Mouse (Mus musculus) heart, postnatal 0 days (tissue): ENCODE data around the gene Pcbp2. TPM values are rescaled to one million over a fixed set of nuclear protein-coding genes. Genes with fewer than 3 reads are reported as not detected.

Experiments
- ATAC-seq: fragments of 200-750 bp; cut with Nextera tagmentation; 2 replicates; pipeline ENCODE4 v1.8.0; 2017; ENCODE audit warnings: low read depth, moderate number of reproducible peaks, moderate library complexity; ENCODE audit not compliant: insufficient read depth
- DNase-seq: peaks from one replicate; pipeline ENCODE4 v3.0.0-alpha.2; 2016; ENCODE audit warnings: low spot score
- H3K27ac ChIP-seq: fragments of 300-500 bp; sonication (generic); 2 replicates; pipeline ENCODE4 v1.5.1; 2014; ENCODE audit warnings: low read depth, mild to moderate bottlenecking
- H3K27me3 ChIP-seq: fragments of 300-500 bp; sonication (generic); 2 replicates; pipeline ENCODE4 v1.6.1; 2014; ENCODE audit warnings: low read length, mixed read lengths; ENCODE audit not compliant: control insufficient read depth, insufficient read depth
- H3K36me3 ChIP-seq: fragments of 300-500 bp; sonication (generic); replicated peaks from 2 replicates; pipeline ENCODE4 v1.6.1; 2014; ENCODE audit warnings: low read length, mixed read lengths; ENCODE audit not compliant: control insufficient read depth, insufficient read depth
- H3K4me1 ChIP-seq: fragments of 300-500 bp; sonication (generic); 2 replicates; pipeline ENCODE4 v1.6.1; 2014; ENCODE audit warnings: antibody characterized with exemption; ENCODE audit not compliant: control insufficient read depth, insufficient read depth
- H3K4me2 ChIP-seq: fragments of 300-500 bp; sonication (generic); 2 replicates; pipeline ENCODE4 v1.6.1; 2014; ENCODE audit warnings: low read depth, mild to moderate bottlenecking, low read length, moderate library complexity
- H3K4me3 ChIP-seq: fragments of 300-500 bp; sonication (generic); 2 replicates; pipeline ENCODE4 v1.5.1; 2014; ENCODE audit warnings: low read depth, low read length
- H3K9ac ChIP-seq: fragments of 300-500 bp; sonication (generic); replicated peaks from 2 replicates; pipeline ENCODE4 v1.6.1; 2014; ENCODE audit warnings: low read depth, low read length, mixed read lengths
- H3K9me3 ChIP-seq: fragments of 300-500 bp; sonication (generic); replicated peaks from 2 replicates; pipeline ENCODE4 v1.6.1; 2016; ENCODE audit warnings: low read length; ENCODE audit not compliant: control insufficient read depth
- CTCF ChIP-seq: IDR thresholded peaks from 2 replicates; pipeline ENCODE4 v1.5.1; 2016; ENCODE audit warnings: antibody characterized with exemption, control low read depth, low read depth
- EP300 ChIP-seq: IDR thresholded peaks from 2 replicates; pipeline ENCODE4 v1.6.1; 2016; ENCODE audit warnings: antibody characterized with exemption, low read depth
- WGBS: fragments of 180-500 bp; shearing (Covaris S2); extraction: QIAGEN DNeasy Blood & Tissue Kit; methylation state at CpG from one replicate; pipeline ENCODE4 v1.1.7; 2014; 5-methylcytosine and 5-hydroxymethylcytosine counted together
- polyA plus RNA-seq: library from polyadenylated mRNA; unstranded; fragments of >200 nt; fragmentation: Nextera tagmentation; extraction: Ambion mirVana; gene quantifications from 2 replicates; pipeline ENCODE4 v1.2.1, GENCODE M21; 2015
- total RNA-seq: library from RNA; depleted of rRNA; stranded (reverse); fragments of >200 nt; gene quantifications from 2 replicates; pipeline ENCODE4 v1.2.3, GENCODE M21; 2014; ENCODE audit warnings: low replicate concordance

The Pcbp2 gene
- total and polyA plus RNA-seq, 2 experiments from 2014 or later, result 118 to 221 TPM

GRCm38 (mm10) chr15:102530566-102530965 lies 60.2 kb downstream of the Pcbp2 start:
- ATAC-seq, result no peak
- Histone ChIP-seq H3K4me1 (no peaks in the 10 kb centered on the region), H3K9ac (no peak overlapping the region), H3K36me3 (peaks cover 89% of the 10 kb centered on the region), H3K27me3 (no peaks in the 10 kb centered on the region), H3K4me2 (no peak overlapping the region), H3K27ac (no peak overlapping the region), H3K9me3 (no peaks in the 10 kb centered on the region), H3K4me3 (no peak overlapping the region)
- no peak for DNase-seq
- no peak for TF ChIP-seq EP300
- WGBS, result 75% methylated on average over 4 of the region's 4 CpGs

- Histone ChIP-seq H3K4me2 (no peak overlapping the region), H3K27me3 (no peaks in the 10 kb centered on the region), H3K9me3 (no peaks in the 10 kb centered on the region), H3K27ac (no peak overlapping the region), H3K9ac (no peak overlapping the region), H3K36me3 (peaks cover 89% of the 10 kb centered on the region), H3K4me3 (no peak overlapping the region), H3K4me1 (no peaks in the 10 kb centered on the region)
- no peak for DNase-seq
- WGBS, result 86% methylated on average over 4 of the region's 4 CpGs
- TF ChIP-seq CTCF (no peak), EP300 (no peak)
- ATAC-seq, result no peak
These were observed 61.2 kb downstream of the Pcbp2 start for GRCm38 (mm10) chr15:102531586-102531985.

DNA sequence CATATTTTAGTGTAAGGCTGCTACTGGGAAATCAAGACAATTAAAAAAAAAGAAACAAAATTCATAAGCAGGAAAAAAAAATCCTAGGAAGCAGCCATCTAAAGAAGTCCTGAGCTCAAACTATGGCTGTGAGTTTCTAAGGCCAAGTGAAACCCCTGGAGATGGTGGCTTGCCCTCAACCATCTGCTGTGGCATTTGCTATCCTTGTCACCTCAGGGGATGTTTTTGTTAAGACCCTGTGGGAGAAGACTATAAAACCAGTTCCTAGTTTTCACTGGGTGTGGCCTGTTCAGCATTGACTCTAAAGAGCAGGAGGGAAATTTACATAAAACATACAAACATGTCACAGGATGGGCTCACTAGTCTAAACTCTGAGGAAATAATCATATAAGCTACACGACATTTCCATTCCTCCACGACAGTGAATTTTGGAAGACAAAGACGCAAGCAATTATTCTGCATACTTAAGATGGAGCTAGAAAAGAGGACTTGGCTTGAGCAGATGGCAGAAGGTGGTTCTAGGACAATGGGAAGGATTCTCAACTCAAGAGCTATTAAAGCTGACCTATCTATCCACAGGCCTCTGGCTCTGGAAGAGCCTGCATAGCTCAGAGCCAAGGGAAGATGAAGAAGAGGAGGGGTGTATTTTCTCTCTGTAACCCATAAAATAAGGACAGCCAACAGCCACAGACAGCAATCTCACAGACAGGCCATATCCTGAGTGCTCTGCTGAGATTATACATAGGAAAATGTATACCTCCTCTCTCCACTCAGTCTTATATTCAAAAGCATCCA lies 62.0 kb downstream of the Pcbp2 start:
- Histone ChIP-seq H3K4me3 (no peak overlapping the region), H3K27ac (no peak overlapping the region), H3K9ac (no peak overlapping the region), H3K27me3 (no peaks in the 10 kb centered on the region), H3K4me1 (no peaks in the 10 kb centered on the region), H3K4me2 (no peak overlapping the region), H3K36me3 (peaks cover 92% of the 10 kb centered on the region), H3K9me3 (no peaks in the 10 kb centered on the region)
- no peak for DNase-seq
- TF ChIP-seq CTCF (no peak), EP300 (no peak)
- no peak for ATAC-seq
- WGBS, result 89% methylated on average over 3 of the region's 3 CpGs

GRCm38 (mm10) chr15:102533926-102534325 lies 63.6 kb downstream of the Pcbp2 start:
- H3K4me2 ChIP-seq, result no peak overlapping the region
- H3K36me3 ChIP-seq, result peaks cover 84% of the 10 kb centered on the region
- H3K27ac ChIP-seq, result no peak overlapping the region
- no peaks in the 10 kb centered on the region for H3K9me3 ChIP-seq
- no peak for TF ChIP-seq CTCF
- TF ChIP-seq EP300, result no peak
- no peak overlapping the region for H3K9ac ChIP-seq
- H3K27me3 ChIP-seq, result no peaks in the 10 kb centered on the region
- ATAC-seq, result no peak
- no peak for DNase-seq
- WGBS, result 89% methylated on average over 7 of the region's 7 CpGs
- H3K4me3 ChIP-seq, result no peak overlapping the region
- H3K4me1 ChIP-seq, result no peaks in the 10 kb centered on the region

GRCm38 (mm10) chr15:102544801-102545200 lies 74.5 kb downstream of the Pcbp2 start:
- 87% methylated on average over 4 of the region's 4 CpGs for WGBS
- H3K27me3 ChIP-seq, result no peaks in the 10 kb centered on the region
- no peak overlapping the region for H3K27ac ChIP-seq
- no peak for TF ChIP-seq EP300
- no peak for TF ChIP-seq CTCF
- H3K4me3 ChIP-seq, result no peak overlapping the region
- H3K36me3 ChIP-seq, result peaks cover 74% of the 10 kb centered on the region
- no peaks in the 10 kb centered on the region for H3K9me3 ChIP-seq
- H3K9ac ChIP-seq, result no peak overlapping the region
- no peak for DNase-seq
- peaks cover 3% of the 10 kb centered on the region; the same call in 1 of the 2 replicates for H3K4me1 ChIP-seq
- H3K4me2 ChIP-seq, result no peak overlapping the region
- no peak for ATAC-seq

DNA sequence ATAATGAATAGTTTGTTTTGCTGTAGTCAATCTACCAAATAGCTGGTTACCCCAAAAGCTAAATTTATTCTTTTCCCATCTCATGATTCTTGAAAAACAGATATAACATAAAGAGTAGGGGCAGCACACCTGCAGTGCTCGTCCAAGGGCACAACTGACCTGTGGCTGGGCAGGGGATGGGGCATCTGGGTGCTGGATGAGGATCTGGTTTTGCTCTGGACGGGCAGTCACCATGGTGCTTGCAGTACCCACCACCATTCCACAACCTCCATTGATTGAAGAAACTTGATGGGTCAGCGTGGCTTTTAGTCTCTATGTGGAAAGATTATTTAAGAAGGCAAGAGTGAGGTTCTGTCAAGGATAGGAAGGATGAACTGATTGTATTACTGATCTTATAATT lies 75.9 kb downstream of the Pcbp2 start:
- TF ChIP-seq CTCF (no peak), EP300 (no peak)
- no peak overlapping the region for H3K4me3 ChIP-seq
- H3K9ac ChIP-seq, result no peak overlapping the region
- H3K27ac ChIP-seq, result 0 out of 2 replicates have a peak overlapping the region, but pooled peaks have one; percentile 78
- H3K4me1 ChIP-seq, result peaks cover 3% of the 10 kb centered on the region; the same call in 1 of the 2 replicates
- H3K36me3 ChIP-seq, result peaks cover 65% of the 10 kb centered on the region
- H3K9me3 ChIP-seq, result no peaks in the 10 kb centered on the region
- ATAC-seq (no peak), DNase-seq (no peak)
- no peaks in the 10 kb centered on the region for H3K27me3 ChIP-seq
- WGBS, result 90% methylated on average over 3 of the region's 3 CpGs
- no peak overlapping the region for H3K4me2 ChIP-seq
